Mouse (Mus musculus) gonadal fat pad, adult 2 months (tissue): ENCODE measurements around the gene Ppfia3. TPM values are rescaled to one million over a fixed set of nuclear protein-coding genes. Genes with fewer than 3 reads are reported as not detected.

ENCODE experiments used
- DNase-seq: peaks from one replicate; pipeline ENCODE4 v3.0.0-alpha.2; 2012; ENCODE audit warnings: low read depth
- polyA plus RNA-seq: library from polyadenylated mRNA; depleted of rRNA; stranded (reverse); fragments of >200 nt; gene quantifications from 2 replicates; pipeline ENCODE4 v1.2.3, GENCODE M21; 2012

The Ppfia3 gene
- polyA plus RNA-seq, 1 experiment = 3.0 TPM

DNA sequence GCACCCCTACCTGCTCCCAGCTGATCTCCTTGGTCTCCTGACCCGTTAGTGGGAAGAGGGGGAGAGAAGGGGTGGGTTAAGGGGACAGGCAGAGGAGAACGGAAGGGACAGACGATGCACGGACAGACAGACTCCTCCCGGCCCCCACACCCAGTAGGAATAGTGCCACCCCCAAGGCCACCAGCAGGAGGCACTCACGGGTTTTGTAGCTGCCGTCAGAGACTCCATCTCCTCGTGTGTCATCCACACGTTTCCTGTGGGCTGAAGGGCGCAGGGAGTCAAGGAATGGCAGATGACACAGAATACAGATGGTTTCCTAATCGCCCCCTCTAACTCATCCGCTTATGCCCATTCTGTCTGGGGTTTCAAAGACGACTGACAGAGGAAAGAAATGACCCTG lies 23.3 kb downstream of the Ppfia3 start:
- no peak for DNase-seq

DNA sequence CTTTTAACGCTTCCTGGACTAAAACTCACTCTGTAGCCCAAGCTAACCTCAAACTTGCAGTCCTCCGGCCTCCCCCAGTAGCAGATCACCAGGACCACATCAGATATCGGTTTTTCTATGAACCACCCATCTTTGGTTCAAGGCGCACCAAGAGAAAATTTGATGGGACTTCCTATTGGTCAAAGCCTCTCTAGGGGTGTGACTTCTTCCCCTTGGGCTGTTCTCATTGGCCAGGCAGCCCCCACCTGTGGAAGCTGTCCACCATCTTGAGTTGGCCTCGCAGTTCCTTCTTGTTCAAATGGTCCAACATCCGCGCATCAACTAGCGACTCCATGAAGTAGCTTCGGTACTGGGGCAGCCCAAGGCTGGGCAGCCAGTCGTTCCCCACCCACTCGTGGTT lies 24.7 kb downstream of the Ppfia3 start:
- DNase-seq = no peak

DNA sequence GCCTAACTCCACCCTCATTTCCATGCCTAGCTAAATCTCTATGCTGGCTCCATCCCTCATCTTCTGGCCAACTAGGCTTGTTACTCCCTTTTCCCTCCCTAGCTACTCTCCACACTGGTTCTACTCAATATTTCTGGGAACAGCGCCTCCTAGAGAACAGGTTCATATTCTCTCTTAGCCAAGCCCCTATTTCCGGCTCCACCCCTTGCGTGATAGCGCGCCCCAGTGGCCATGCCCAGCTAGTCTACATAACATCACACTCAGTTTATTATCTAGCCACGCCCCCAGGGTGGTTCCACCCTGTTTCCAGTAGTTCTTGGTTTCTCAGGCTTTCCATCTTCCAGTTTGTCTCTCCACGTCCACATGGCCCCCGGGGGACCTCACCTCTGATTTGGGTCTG lies 25.5 kb downstream of the Ppfia3 start:
- no peak for DNase-seq

DNA sequence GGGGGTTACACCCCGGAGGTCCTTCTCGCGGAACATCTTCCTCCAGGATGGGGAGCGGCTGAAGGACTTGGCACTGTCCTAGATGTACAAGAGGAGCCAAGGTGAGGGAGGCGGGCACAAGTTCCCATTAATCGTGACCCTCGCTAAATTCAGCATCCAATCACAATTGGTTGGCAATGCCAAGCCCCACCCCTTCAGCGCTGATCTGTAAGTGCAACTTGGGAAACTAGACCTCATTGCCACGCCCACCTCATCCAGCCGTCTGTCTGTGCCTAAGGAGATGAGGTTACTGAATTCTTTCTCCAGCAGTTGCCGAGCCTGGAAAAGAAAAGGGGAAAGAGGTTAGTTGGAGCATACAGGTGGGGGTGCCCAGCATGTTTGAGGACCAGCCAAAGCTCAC lies 26.1 kb downstream of the Ppfia3 start:
- DNase-seq = no peak

DNA sequence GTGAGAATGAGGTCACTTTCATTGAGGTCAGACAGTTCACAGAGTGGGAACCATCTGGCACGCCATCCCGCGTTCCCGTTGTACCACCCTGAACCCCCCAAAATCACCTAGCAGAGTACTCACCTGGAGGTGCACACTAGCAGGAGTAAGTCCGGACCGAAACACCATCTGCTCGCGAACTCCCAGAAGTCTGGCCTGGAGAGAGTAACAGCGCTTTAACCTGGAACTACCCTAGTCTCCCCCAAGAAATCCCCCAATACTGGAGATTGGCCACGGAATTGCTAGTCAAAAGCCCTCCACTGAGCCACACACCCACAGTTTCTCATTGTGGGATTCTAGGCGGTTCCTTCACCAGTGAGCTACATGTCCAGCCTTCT lies 26.8 kb downstream of the Ppfia3 start:
- no peak for DNase-seq

DNA sequence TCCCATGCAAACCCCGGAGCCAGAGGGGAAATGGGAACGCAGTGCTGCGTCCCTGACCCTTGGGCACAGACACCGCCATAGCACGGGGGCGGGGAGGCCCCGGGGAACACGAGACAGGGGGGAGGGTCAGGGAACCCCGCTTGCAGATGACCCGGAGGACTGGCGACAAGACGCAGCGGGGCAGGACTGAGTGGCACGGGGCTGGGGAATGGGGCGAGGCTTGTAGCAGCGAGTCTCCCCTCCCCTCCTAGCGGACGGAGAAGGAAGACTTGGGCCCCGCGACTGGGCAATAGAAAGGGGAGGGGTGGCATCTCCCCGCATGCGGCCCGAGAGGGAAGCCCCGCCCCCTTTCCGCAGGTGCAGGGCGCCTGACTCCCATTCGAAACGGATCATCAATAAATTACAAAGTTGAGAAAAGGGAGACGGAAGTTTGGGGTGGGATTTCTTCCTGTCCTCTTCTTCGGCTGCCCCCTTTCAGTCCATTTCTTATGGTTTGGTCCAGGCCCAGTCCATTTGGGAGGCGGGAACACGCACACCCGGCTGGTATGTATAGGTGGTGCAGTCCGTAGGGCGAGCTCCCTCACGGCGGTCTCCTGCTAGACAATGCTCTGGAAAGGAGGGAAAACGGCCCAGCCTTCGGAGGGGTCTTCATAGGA lies 27.3 kb downstream of the Ppfia3 start:
- no peak for DNase-seq

DNA sequence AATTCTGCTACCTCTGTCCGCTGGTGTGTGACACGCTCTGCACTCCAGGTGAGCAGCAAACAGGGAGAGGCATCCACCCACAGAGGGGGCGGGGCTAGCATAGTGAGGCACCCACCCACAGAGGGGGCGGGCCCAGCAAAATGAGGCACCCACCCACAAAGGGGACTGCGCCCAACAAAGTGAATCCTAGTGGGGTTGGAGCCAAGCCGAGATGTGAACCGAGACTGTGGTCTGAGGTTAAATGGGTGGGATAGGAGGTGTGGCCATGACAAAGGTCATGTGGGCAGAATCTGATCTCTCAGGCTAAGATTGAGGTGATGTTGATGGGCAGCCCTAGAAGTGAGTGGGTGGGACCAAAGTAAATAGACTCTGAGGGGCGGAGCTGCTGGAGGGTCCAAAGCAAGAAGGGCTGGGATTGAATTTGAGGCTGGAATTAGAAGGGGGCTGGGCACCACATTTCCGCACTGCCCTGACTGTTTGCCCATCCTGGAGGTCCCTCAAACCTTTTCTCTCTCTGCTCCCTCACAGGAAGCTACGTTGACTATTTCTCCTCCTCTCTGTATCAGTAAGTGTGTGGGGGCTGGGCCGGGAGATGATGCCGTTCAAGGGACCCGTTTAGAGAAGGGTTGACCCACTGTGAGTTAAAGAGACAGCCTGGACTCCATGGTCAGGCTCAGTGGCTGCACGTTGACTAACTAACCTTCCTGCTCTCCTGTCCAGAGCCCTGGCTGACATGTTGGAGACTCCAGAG lies 28.5 kb downstream of the Ppfia3 start:
- no peak for DNase-seq

DNA sequence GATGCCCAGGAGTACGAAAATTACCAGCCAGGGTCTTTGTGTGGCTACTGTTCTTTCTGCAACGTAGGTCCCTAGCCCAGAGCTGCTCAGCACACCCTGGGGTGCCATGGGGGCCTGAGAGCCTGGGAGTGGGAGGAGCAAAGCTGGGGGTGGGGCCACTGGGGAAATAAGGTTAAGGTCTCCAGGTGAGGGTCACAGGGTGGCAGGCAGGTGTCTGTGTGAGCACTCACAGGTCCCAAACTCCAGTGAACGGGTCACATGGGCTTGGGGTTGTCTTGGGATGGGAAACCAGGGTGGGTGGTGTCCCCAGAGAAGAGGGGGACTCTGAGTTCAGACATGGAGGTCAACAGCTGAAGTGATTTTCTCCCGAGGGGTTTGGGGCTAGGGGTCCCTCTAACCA lies 29.4 kb downstream of the Ppfia3 start:
- DNase-seq = no peak

DNA sequence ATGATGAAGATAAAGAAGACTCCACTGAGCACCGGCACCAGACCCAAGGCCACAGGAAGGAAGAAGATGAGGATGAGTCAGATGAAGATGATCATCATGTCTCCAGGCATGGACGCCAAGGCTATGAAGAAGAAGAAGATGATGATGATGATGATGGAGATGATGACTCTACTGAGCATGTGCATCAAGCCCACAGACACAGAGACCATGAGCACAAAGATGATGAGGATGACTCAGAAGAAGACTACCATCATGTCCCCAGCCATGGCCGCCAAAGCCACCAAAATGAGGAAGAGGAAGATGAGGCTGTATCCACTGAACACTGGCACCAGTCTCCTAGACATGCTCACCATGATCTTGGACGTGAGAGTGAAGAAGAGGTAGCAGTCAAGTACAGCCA lies 30.5 kb downstream of the Ppfia3 start:
- DNase-seq = no peak

DNA sequence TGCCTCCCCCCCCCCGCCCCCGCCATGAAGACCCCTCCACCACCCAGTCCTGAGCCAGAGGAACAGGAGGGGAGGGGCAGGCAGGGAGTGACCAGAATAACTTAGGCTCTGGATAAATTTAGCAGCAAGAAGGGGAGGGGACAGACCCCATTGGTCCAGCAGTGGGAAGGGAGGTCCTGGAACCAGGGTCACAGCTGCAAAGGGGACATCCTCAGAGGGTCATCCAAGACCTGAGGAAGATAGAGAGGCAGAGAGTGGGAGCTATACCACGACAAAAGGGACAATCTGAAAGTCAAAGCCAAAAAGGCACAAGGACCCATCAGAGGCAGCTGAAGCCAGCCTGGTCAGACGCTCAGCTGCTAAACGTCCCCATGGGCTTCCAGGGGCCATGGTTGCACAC lies 31.8 kb downstream of the Ppfia3 start, which contains the start of gene Hrc:
TSS of gene Hrc (plus strand) at position 235 of the 400 bp plus-strand sequence.
- DNase-seq = no peak

DNA sequence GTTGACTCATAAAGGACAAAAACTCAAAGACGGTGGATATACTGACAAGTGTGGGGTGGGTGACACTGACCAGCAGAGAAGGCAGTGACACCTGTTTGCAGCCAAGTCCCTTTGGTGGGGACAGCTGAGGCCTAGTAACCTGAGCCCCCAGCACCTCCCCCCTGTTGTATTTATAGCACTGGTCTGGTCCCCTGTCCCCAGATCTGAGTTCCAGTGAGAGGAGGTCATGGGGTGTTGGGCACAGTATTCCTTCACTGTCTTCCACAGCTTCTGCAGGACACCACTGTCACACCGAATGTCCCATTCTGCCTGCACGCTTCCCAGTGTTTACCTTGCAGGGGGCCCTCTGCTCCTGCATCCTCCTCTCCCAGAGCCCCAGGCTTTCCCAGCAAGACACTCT lies 32.2 kb downstream of the Ppfia3 start:
- DNase-seq = no peak

DNA sequence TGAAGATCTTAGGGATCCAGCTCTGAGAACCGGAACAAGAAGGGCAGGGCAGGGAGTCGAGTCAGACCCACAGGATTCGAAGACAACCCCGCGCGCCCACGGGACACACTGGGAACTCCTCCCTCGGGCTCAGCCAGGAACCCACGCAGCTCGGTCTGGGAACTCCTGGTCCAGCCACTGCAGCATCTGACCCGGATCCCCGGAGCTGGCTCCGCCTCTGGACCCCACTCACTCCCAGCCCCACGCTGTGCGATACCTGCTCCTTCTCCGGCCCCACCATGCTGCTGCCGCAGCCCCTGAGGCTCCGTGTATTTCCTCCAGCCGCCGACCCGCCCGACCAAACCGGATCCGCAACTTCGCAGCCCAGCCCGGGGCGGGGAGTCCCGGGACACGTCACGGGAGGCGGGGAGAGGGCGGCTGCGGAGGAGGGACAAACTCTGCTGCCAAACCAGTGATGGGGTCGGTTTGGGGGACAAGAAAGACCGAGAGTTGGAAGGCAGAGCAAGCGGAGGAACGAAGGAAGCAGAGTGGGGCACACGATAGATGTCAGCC lies 33.3 kb downstream of the Ppfia3 start, which contains the start of gene Trpm4:
TSS of gene Trpm4 (minus strand) at position 350 of the 552 bp plus-strand sequence.
- no peak for DNase-seq

DNA sequence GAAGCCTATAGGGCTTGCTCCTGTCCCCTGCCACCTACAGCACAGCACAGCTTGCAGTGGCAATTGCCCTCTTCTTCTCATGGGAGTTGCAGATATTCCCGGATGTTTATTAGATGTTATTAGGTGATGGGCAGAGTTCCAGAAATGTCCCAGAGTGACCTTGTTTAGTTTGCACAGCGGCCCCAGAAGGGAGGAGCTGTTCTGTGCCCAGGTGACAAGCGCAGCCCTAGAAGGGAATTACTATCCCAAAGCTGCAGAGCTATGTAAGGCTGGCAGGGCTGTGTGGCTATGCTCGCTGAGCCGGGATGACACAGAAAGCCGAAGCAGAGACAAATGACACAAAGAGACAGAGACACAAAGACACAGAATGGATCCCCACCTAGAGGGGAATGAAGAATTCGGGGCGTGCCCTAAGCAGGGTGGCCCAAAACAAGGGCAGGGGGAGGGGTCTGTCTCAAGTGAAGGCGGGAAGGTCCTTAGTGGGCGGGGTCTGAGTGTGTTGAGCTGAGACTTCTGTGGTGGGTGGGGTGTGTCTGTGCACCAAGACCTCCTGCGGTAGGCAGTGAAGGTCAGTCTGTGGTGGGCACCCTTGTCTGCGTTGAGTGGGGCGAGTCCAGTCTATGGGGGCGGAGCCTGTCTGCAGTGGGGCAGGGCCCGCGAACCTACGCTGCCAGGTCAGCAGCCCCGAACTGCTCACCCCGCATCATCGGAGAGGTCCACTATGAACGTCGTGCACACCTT lies 34.0 kb downstream of the Ppfia3 start:
- no peak for DNase-seq

DNA sequence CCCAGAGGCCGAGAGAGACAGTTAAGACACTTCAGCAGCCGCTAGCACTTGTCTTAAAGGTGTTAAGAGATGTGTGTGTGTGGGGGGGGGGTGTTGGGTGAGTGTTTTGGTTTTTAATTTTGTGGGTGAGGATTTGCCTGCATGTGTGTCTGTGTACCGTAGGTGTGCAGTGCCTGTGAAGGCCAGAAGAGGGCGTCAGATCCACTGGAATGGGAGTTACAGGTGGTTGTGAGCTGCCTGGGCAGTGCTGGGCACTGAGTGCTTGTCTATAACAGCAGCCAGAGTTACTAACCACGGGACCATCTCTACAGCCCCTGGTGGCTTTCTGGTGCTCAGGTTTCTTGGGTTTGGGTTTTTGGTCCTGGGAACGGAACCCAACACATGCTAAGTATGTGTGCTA lies 35.3 kb downstream of the Ppfia3 start:
- DNase-seq = no peak

DNA sequence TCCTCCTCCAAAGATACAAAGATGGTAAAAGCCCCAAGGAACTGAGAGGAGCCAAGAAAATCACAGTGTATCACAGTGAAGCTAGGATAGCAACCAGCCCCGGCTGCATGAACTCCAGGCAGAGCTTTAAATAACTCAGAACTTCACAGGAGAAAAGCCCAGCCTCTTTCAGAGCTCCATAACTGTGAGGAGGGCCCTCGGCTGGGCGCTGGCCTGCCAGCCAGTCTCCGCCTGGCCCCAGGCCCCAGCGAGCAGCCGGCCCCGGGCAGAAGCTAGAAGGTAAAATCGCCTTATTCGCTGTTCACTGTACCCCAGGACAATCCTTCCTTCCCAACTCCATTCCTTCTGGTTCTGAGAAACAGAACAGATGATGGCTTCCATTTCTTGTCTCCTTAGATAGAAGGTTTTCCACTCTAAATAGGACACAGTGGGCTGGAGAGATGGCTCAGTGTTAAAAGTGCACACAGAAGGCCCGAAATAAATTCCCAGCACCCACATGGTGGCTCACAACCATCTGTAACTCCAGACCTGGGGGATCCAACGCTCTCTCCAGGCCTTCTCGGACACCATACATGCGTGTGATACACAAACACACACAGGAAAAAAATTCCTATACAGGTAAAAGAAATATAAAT lies 37.9 kb downstream of the Ppfia3 start:
- no peak for DNase-seq

DNA sequence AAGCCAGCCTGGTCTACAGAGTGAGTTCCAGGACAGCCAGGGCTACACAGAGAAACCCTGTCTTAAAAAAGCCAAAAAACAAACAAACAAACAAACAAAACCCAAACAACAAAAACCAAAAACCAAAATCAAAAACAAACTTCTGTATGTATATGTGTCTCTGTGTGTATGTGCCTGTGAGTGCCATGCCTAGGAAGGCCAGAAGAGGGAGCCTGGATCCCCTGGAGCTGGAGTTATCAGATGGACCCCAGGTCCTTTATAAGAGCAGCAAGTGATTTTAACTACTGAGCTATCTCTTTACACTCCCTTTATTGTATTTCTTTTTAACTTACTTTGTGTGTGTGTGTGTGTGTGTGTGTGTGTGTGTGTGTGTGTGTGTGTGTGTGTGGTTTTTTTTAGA lies 41.0 kb downstream of the Ppfia3 start:
- DNase-seq = no peak

DNA sequence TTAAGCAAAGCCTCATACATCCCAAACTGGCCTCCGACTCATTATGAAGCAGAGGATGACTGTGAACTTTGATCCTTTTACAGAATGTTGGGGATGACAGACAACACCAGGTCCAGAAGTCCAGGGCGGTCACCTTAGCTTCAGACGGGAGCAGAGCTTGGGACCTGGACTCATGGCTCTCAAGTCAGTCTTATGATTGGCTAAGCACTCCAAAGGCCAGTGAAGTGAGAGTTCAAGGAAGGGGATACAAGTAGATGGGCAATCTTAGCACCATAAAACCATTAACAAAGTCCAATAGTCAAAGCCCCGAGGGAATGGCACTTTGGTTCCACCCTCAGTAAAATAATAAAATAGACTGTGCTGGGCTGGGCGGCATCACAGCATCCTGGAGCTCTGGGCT lies 43.8 kb downstream of the Ppfia3 start:
- DNase-seq = no peak

DNA sequence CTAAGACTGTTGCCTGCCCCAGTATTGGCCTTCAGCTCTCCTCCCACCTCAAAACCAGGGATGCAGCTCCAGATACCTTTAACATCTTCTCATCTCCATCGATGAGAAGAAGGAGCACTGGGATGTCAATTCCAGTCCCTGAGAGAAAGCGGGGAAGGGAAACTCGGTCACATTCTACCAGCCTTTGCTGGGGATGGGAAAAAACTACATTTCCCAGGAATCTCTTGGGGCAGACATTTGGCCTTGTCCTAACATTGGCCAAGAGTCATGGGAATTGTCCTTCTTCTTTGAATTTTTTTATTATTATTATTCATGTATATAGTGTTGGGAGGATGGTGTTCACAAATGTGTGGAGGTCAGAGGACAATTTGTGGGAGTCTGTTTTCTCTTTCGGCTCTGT lies 44.6 kb downstream of the Ppfia3 start:
- no peak for DNase-seq

DNA sequence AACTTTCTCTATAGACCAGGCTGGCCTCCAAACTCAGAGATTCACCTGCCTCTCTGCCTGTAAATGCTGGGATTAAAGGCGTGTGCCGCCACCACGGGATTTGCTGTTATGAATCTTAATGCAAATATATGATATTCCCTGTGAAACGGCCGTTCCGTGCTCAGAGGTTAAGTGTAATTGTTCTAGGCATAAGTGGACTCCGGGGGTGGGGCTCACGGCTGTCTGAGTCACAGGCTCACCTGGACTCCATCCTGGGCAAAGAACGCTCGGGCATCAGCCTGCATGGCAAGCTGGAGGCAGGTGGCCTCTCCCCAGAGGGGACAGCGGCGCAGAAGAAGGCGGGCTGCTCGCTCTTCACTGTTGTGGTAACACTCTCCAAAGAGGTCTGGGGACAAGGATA lies 50.3 kb downstream of the Ppfia3 start:
- no peak for DNase-seq

DNA sequence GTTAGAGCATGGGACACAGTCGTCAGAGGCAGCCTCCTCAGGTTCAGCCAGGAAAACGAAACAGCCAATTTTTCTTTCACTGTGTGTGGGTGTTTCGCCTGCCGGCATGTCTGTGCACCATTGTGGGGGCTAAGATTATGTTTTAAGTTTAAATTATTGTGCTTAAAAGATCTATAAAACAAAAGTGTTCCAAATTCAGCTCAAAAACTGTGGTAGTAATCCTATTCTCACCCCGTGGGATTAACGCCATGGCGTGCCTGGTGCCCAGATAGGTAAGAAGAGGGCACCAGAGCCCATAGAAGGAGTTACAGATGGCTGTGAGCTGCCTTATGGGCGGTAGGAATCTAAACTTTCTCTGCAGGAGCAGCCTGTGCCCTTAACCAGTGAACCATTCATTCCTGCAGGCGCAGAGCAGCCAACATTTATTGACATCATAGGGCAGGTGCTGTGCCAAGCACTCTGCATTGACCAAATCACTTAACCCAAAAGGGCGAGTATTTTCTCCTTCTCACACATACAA lies 51.6 kb downstream of the Ppfia3 start:
- no peak for DNase-seq

DNA sequence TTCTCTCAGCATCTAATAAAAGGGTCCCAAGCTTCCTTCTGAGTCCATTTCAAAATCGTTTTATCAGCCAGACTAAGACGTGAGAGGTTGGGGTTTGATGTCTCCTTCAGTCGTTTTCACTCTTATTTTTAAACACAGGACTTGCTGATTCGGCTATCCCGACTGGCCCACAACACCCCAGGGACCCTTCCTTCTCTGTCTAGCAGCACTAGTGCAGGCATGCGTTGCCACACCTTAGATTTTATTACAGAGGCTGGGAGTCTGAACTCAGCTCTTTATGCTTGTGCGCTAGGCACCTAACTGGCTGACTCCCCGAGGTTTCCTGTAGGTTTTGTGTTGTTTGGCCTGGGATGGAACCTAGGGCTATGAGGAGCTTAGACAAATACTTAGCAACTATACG lies 53.3 kb downstream of the Ppfia3 start:
- no peak for DNase-seq
